Mouse (Mus musculus) inflammation-experienced regulatory T-cells, adult 6 months (primary cell): ENCODE results near the gene Mnd1. TPM values are rescaled to one million over a fixed set of nuclear protein-coding genes. Genes with fewer than 3 reads are reported as not detected.

Experiments
- ATAC-seq: one replicate; pipeline ENCODE4 v1.8.0; 2017
- polyA plus RNA-seq, 3 experiments: library from polyadenylated mRNA; unstranded; fragments of 100-300 nt; shearing (Covaris generic); gene quantifications; one replicate each; pipeline ENCODE4 v1.2.1; 2017

Mnd1 gene
- polyA plus RNA-seq, 3 experiments from 2014 or later: 1.4 to 12.4 (median 1.5) TPM

GRCm38 (mm10) chr3:84090982-84091381, 64.6 kb downstream of the Mnd1 start:
- ATAC-seq: peak; percentile 80

- ATAC-seq: no peak
Observed at GRCm38 (mm10) chr3:84086921-84087320, 68.7 kb downstream of the Mnd1 start.

GRCm38 (mm10) chr3:84086337-84086736, 69.2 kb downstream of the Mnd1 start:
- no peak for ATAC-seq

GRCm38 (mm10) chr3:84085429-84085828, 70.2 kb downstream of the Mnd1 start:
- no peak for ATAC-seq

GRCm38 (mm10) chr3:84081208-84081722, 74.3 kb downstream of the Mnd1 start:
- ATAC-seq: no peak

- ATAC-seq: no peak
Observed at GRCm38 (mm10) chr3:84080074-84080473, 75.5 kb downstream of the Mnd1 start.

- no peak for ATAC-seq
Observed at GRCm38 (mm10) chr3:84077505-84077904, 78.1 kb downstream of the Mnd1 start.

GRCm38 (mm10) chr3:84076543-84077332, 78.8 kb downstream of the Mnd1 start:
- no peak for ATAC-seq

GRCm38 (mm10) chr3:84075516-84075915, 80.1 kb downstream of the Mnd1 start:
- peak; percentile 88 for ATAC-seq

- no peak for ATAC-seq
Observed at GRCm38 (mm10) chr3:84074777-84075176, 80.8 kb downstream of the Mnd1 start.

GRCm38 (mm10) chr3:84071641-84072040, 83.9 kb downstream of the Mnd1 start:
- ATAC-seq: no peak

GRCm38 (mm10) chr3:84070811-84071210, 84.8 kb downstream of the Mnd1 start:
- ATAC-seq: no peak

GRCm38 (mm10) chr3:84068831-84069709, 86.5 kb downstream of the Mnd1 start:
- ATAC-seq: peak; percentile 55

- ATAC-seq: peak; percentile 71
Observed at GRCm38 (mm10) chr3:84065825-84066224, 89.8 kb downstream of the Mnd1 start.

GRCm38 (mm10) chr3:84063369-84063914, 92.1 kb downstream of the Mnd1 start:
- no peak for ATAC-seq

GRCm38 (mm10) chr3:84061523-84062453, 93.8 kb downstream of the Mnd1 start:
- no peak for ATAC-seq

- ATAC-seq: no peak
Observed at GRCm38 (mm10) chr3:84060946-84061345, 94.6 kb downstream of the Mnd1 start.

GRCm38 (mm10) chr3:84060128-84060527, 95.5 kb downstream of the Mnd1 start:
- ATAC-seq: no peak

- ATAC-seq: no peak
Observed at GRCm38 (mm10) chr3:84059676-84060075, 95.9 kb downstream of the Mnd1 start.

- ATAC-seq: no peak
Observed at GRCm38 (mm10) chr3:84059261-84059660, 96.3 kb downstream of the Mnd1 start.

- ATAC-seq: no peak
Observed at GRCm38 (mm10) chr3:84048729-84049175, 106.8 kb downstream of the Mnd1 start.

- peak; percentile 84 for ATAC-seq
Observed at GRCm38 (mm10) chr3:84046206-84046605, 109.4 kb downstream of the Mnd1 start.
